Mouse (Mus musculus) embryonic facial prominence, embryonic 11.5 days (tissue): ENCODE results near the gene Olfr918. TPM values are rescaled to one million over a fixed set of nuclear protein-coding genes. Genes with fewer than 3 reads are reported as not detected.

Source experiments
- polyA plus RNA-seq: library from polyadenylated mRNA; unstranded; fragments of >200 nt; fragmentation: Nextera tagmentation; extraction: Ambion mirVana; gene quantifications from 2 replicates; pipeline ENCODE4 v1.2.1, GENCODE M21; 2014

Olfr918 gene
- polyA plus RNA-seq, 1 experiment from 2014 or later = not detected

Other genes starting within 250 kb of the Olfr918 start
- not detected in 2 replicates for gene Olfr901, start 245.1 kb downstream of the Olfr918 start, polyA plus RNA-seq
- not detected in 2 replicates for gene Olfr902, start 226.9 kb downstream of the Olfr918 start, polyA plus RNA-seq
- gene Olfr904, start 211.5 kb downstream of the Olfr918 start, polyA plus RNA-seq = not detected in 2 replicates
- not detected in 2 replicates for gene Olfr905, start 203.5 kb downstream of the Olfr918 start, polyA plus RNA-seq
- gene Olfr906, start 187.5 kb downstream of the Olfr918 start, polyA plus RNA-seq = not detected in 2 replicates
- gene Olfr907, start 178.8 kb downstream of the Olfr918 start, polyA plus RNA-seq = not detected in 2 replicates
- gene Olfr911-ps1, start 153.0 kb downstream of the Olfr918 start, polyA plus RNA-seq = not detected in 2 replicates
- not detected in 2 replicates for gene Olfr910, start 136.8 kb downstream of the Olfr918 start, polyA plus RNA-seq
- not detected in 2 replicates for gene Olfr912, start 94.4 kb downstream of the Olfr918 start, polyA plus RNA-seq
- gene Olfr913, start 81.8 kb downstream of the Olfr918 start, polyA plus RNA-seq = not detected in 2 replicates
- not detected in 2 replicates for gene Olfr914, start 69.5 kb downstream of the Olfr918 start, polyA plus RNA-seq
- not detected in 2 replicates for gene Olfr916, start 14.7 kb downstream of the Olfr918 start, polyA plus RNA-seq
- gene Olfr917, start 8.8 kb downstream of the Olfr918 start, polyA plus RNA-seq = not detected in 2 replicates
- not detected in 2 replicates for gene Olfr919, start 29.1 kb upstream of the Olfr918 start, polyA plus RNA-seq
- gene Vwa5a, start 43.7 kb upstream of the Olfr918 start, polyA plus RNA-seq = 11.5 and 13.6 TPM in 2 replicates
- not detected in 2 replicates for gene Olfr920, start 77.7 kb upstream of the Olfr918 start, polyA plus RNA-seq
- gene Olfr921, start 98.5 kb upstream of the Olfr918 start, polyA plus RNA-seq = not detected in 2 replicates
- not detected in 2 replicates for gene Olfr922, start 140.0 kb upstream of the Olfr918 start, polyA plus RNA-seq
- gene Olfr923, start 151.9 kb upstream of the Olfr918 start, polyA plus RNA-seq = not detected in 2 replicates
- gene Olfr924, start 169.8 kb upstream of the Olfr918 start, polyA plus RNA-seq = not detected in 2 replicates
- not detected in 2 replicates for gene Olfr26, start 180.5 kb upstream of the Olfr918 start, polyA plus RNA-seq
- not detected in 2 replicates for gene Olfr926, start 202.5 kb upstream of the Olfr918 start, polyA plus RNA-seq